In genomic region chr14:62375694-62376093, GRCm38 (mm10) we compare ENCODE assay signal across 9 mouse cellular contexts.
DNase-seq lines count a peak whose midpoint lies in the region.
"Had no signal": no experiment of that assay in that cellular context is flagged by ENCODE, and none has a peak within 500 bp of the region (broad histone marks: within the 10 kb centered on the region; RNA-seq: fewer than 3 reads in every experiment).

No protein-coding gene starts in this region.

- H3K9me3 ChIP-seq in heart, embryonic 10.5 days = no peaks in the 10 kb centered on the region

- peak; percentile 25 for DNase-seq in cerebellum, adult 18-20 months
- no peak for DNase-seq in cerebellum, adult 8-10 months
- peak; percentile 64 for DNase-seq in Muller cell, postnatal 12 days (ENCODE audit: inconsistent ontology term)
- DNase-seq in heart, embryonic 10.5 days (ENCODE audit: low spot score) = no peak
- peak; percentile 65 for DNase-seq in kidney, postnatal 14 days
- DNase-seq in left cerebral cortex, postnatal 10 days (ENCODE audit: extremely low spot score in 1 of 2, low spot score in 2 of 2) = no peak
- no peak for DNase-seq in thymus, postnatal 4 days
- DNase-seq in embryo, embryonic 10 days (ENCODE audit: low spot score) = no peak
- DNase-seq: thymus, postnatal 25 days had no signal

- H3K36me3 ChIP-seq in heart, embryonic 10.5 days = peaks cover 16% of the 10 kb centered on the region

- intact Hi-C loops in left cerebral cortex, postnatal 10 days (cut with DNase I) = no loop called here

- H3K27me3 ChIP-seq in heart, embryonic 10.5 days (ENCODE audit: insufficient read depth, poor library complexity, severe bottlenecking) = no peaks in the 10 kb centered on the region

- H3K4me1 ChIP-seq in heart, embryonic 10.5 days = peaks cover 38% of the 10 kb centered on the region; the same call in 1 of the 2 replicates

- peak overlapping the region; percentile 57; the same call in 1 of the 2 replicates for H3K27ac ChIP-seq in heart, embryonic 10.5 days

- no peak overlapping the region for H3K4me3 ChIP-seq in heart, embryonic 10.5 days

Comparison
In these comparisons a context has a peak if more than half of its experiments do, and no peak if none do; other contexts are left out.
1. DNase-seq: peak in cerebellum, adult 18-20 months (2 of 2), Muller cell, postnatal 12 days (single experiment) and kidney, postnatal 14 days (single experiment); none in cerebellum, adult 8-10 months (single experiment), heart, embryonic 10.5 days (single experiment), left cerebral cortex, postnatal 10 days (0 of 2), thymus, postnatal 4 days (single experiment) and embryo, embryonic 10 days (single experiment).